Mouse (Mus musculus) hindbrain, embryonic 11.5 days (tissue): ENCODE data around the gene Kirrel3. TPM values are rescaled to one million over a fixed set of nuclear protein-coding genes. Genes with fewer than 3 reads are reported as not detected.

Experiments used
- ATAC-seq: fragments of 200-750 bp; cut with Nextera tagmentation; 2 replicates; pipeline ENCODE4 v1.8.0; 2017; ENCODE audit warnings: mild to moderate bottlenecking, moderate TSS enrichment, moderate library complexity; ENCODE audit not compliant: low FRiP score
- DNase-seq: peaks from one replicate; pipeline ENCODE4 v3.0.0-alpha.2; 2015; ENCODE audit warnings: low spot score
- H3K27ac ChIP-seq: fragments of 300-500 bp; sonication (generic); 2 replicates; pipeline ENCODE4 v1.5.1; 2014; ENCODE audit warnings: mild to moderate bottlenecking, low read depth, low read length
- H3K27me3 ChIP-seq: fragments of 300-500 bp; sonication (generic); 2 replicates; pipeline ENCODE4 v1.6.1; 2014; ENCODE audit warnings: mild to moderate bottlenecking, low read length, moderate library complexity, mixed read lengths; ENCODE audit not compliant: control insufficient read depth, insufficient read depth
- H3K36me3 ChIP-seq: fragments of 300-500 bp; sonication (generic); 2 replicates; pipeline ENCODE4 v1.6.1; 2014; ENCODE audit warnings: mild to moderate bottlenecking, low read length, moderate library complexity, mixed read lengths; ENCODE audit not compliant: control insufficient read depth, insufficient read depth
- H3K4me1 ChIP-seq: fragments of 300-500 bp; sonication (generic); replicated peaks from 2 replicates; pipeline ENCODE4 v1.6.1; 2014; ENCODE audit warnings: low read length, mixed read lengths; ENCODE audit not compliant: control insufficient read depth, insufficient read depth
- H3K4me2 ChIP-seq: fragments of 300-500 bp; sonication (generic); replicated peaks from 2 replicates; pipeline ENCODE4 v1.6.1; 2014; ENCODE audit warnings: mild to moderate bottlenecking, low read depth, low read length
- H3K4me3 ChIP-seq: fragments of 300-500 bp; sonication (generic); 2 replicates; pipeline ENCODE4 v1.5.1; 2014; ENCODE audit warnings: low read depth, low read length
- H3K9ac ChIP-seq: fragments of 300-500 bp; sonication (generic); 2 replicates; pipeline ENCODE4 v1.6.1; 2014; ENCODE audit warnings: low read depth, low read length
- H3K9me3 ChIP-seq: fragments of 300-500 bp; sonication (generic); 2 replicates; pipeline ENCODE4 v1.6.1; 2016; ENCODE audit warnings: low read length; ENCODE audit not compliant: control insufficient read depth
- WGBS: fragments of 180-500 bp; shearing (Covaris S2); extraction: QIAGEN DNeasy Blood & Tissue Kit; methylation state at CpG from one replicate; pipeline ENCODE4 v1.1.7; 2014; 5-methylcytosine and 5-hydroxymethylcytosine counted together
- polyA plus RNA-seq: library from polyadenylated mRNA; unstranded; fragments of >200 nt; fragmentation: Nextera tagmentation; extraction: Ambion mirVana; gene quantifications from 2 replicates; pipeline ENCODE4 v1.2.1, GENCODE M21; 2014

The Kirrel3 gene
- polyA plus RNA-seq, 1 experiment from 2014 or later = 10.6 TPM

DNA sequence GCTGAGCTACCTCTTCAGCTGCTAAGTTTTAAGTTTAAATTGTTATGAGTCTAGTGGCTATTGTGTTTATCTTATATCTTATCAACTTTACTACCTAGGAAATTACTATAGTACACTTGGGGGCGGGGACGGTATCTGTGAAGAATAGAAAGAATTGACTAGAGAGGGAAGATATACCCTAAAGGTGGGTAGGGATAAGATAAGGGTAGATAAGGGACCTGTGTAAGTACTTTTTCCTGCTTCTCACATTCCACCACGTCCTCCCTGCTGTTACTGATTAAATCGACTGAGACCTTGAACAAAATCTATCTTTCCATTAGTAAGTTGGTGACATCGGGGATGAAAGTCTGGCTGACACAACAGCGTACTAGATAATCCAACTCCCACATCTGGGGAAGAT lies 562.8 kb downstream of the Kirrel3 start:
- Histone ChIP-seq H3K9me3 (no peaks in the 10 kb centered on the region), H3K4me3 (no peak overlapping the region), H3K4me1 (peaks cover 3% of the 10 kb centered on the region; the same call in 1 of the 2 replicates), H3K9ac (no peak overlapping the region), H3K27me3 (no peaks in the 10 kb centered on the region), H3K27ac (no peak overlapping the region), H3K4me2 (no peak overlapping the region), H3K36me3 (no peaks in the 10 kb centered on the region; the same call in 1 of the 2 replicates)
- ATAC-seq = no peak
- 92% methylated on average over 6 of the region's 6 CpGs for WGBS
- DNase-seq = no peak

DNA sequence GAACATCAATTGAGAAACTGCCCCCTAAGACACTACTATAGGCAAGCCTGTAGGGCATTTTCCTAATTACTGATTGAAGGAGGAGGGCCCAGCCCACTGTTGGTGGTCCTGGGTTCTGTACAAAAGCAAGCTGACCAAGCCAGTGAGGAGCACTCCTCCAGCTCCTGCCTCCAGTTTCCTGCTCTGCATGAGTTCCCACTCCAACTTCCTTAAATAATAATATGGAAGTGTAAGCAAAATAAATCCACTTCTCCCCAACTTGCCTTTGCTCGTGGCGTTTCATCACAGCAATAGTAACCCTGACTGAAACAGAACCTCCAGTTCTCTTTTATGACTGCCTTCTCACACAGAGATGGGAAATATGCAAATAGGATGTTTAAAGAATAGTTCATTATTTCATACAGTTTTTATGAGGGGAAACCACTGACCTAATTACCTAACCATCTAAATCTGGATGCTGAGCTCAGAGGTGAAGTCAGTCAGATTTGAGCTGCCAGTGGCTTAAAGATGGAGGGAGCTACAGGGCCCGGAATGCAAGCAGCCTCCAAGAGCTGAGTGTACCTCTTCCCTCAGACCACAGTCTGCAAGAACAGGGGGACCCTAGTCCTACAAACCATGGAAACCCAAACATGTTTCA lies 564.3 kb downstream of the Kirrel3 start:
- DNase-seq = no peak
- WGBS = 81% methylated on average over 3 of the region's 3 CpGs

DNA sequence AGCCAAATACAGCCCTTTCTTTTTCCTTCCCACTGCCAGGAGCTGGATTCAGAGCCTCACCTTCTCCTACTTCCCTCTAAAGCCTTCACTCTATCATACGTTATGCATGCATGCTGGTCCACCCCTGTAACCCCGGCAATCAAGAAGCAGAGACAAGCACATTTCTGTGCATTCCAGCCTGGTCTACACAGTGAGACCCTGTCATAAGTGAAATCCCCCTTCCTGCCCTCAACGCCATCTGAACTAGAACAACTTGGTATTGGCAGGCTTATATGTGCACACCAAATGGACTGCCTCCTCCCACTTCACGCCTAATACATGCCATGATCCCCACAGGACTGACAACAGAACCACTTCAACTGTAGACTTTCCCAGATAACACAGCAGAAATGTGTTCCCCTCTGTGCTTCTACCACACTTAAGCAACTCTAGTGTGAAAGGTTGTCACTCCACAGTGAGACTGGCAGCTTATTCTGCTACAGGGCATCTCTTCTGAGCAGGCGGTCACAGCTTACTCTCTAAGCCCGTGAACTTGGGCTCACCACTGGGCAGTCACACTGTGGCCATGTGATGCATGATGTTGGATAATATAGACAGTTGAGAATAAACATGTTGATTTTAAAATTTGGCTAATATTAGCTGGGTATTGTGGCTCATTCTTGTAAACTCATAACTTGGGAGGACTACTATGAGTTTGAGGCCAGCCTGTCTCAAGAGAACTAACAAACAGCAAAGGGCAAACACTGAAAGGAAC lies 565.2 kb downstream of the Kirrel3 start:
- Histone ChIP-seq H3K9me3 (no peaks in the 10 kb centered on the region), H3K27me3 (no peaks in the 10 kb centered on the region), H3K27ac (no peak overlapping the region), H3K9ac (no peak overlapping the region), H3K4me2 (no peak overlapping the region), H3K4me1 (no peaks in the 10 kb centered on the region), H3K4me3 (no peak overlapping the region), H3K36me3 (no peaks in the 10 kb centered on the region; the same call in 1 of the 2 replicates)
- DNase-seq = no peak
- ATAC-seq = no peak
- WGBS = 95% methylated on average over 6 of the region's 6 CpGs

More for the DNA sequence above, 564.3 kb downstream of the Kirrel3 start:
- Histone ChIP-seq H3K27me3 (no peaks in the 10 kb centered on the region), H3K4me3 (no peak overlapping the region), H3K27ac (no peak overlapping the region), H3K4me2 (no peak overlapping the region), H3K36me3 (no peaks in the 10 kb centered on the region; the same call in 1 of the 2 replicates), H3K9me3 (no peaks in the 10 kb centered on the region), H3K9ac (no peak overlapping the region), H3K4me1 (no peaks in the 10 kb centered on the region)
- ATAC-seq = no peak

DNA sequence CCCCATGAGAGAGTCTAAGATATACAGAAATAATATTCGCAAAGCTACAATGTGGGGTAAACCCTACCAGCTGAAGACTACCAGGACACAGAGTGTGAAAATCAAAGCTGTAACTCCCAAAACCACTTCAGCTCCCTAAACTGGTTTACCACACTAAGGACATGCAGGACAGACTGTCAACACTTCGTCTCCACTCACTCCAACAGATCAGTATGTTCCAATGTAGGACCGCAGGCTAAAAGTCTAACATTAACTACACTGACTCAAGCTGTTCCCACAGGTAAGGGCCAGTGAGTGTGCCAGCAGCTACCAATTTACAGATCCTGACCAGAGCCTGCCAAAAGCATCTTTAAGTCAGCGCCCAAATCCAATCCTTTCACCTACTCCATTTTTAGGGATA lies 566.0 kb downstream of the Kirrel3 start:
- DNase-seq (no peak), ATAC-seq (no peak)
- H3K27ac ChIP-seq = no peak overlapping the region
- 95% methylated on average over 4 of the region's 4 CpGs for WGBS
- H3K4me1 ChIP-seq = no peaks in the 10 kb centered on the region
- no peak overlapping the region for H3K9ac ChIP-seq
- no peaks in the 10 kb centered on the region for H3K9me3 ChIP-seq
- no peaks in the 10 kb centered on the region for H3K27me3 ChIP-seq
- H3K4me3 ChIP-seq = no peak overlapping the region
- no peak overlapping the region for H3K4me2 ChIP-seq
- no peaks in the 10 kb centered on the region; the same call in 1 of the 2 replicates for H3K36me3 ChIP-seq

DNA sequence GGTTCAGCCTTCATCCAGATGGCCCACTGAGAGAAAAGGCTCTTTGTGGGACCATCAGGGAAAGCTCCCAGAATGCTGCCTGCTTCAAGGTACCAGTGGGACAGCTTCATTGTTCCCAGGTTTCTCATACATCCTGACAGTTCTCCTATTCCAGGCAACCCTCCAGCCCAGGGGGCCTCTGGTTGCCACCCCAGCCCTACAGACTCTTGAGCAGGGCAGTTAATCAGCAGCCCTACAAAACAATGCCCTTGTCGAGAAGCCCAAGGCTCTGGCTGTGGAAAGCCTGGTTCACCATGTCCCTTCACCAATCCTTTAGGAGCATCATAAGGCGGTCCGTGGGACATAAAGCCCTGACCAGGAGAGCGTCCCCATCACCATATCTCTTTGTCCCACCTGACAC lies 567.0 kb downstream of the Kirrel3 start:
- no peak overlapping the region for H3K4me3 ChIP-seq
- H3K9ac ChIP-seq = no peak overlapping the region
- H3K36me3 ChIP-seq = no peaks in the 10 kb centered on the region; the same call in 1 of the 2 replicates
- 84% methylated on average over 4 of the region's 4 CpGs for WGBS
- no peaks in the 10 kb centered on the region for H3K4me1 ChIP-seq
- H3K27me3 ChIP-seq = no peaks in the 10 kb centered on the region
- H3K27ac ChIP-seq = no peak overlapping the region
- no peak for DNase-seq
- no peak overlapping the region for H3K4me2 ChIP-seq
- no peaks in the 10 kb centered on the region for H3K9me3 ChIP-seq
- ATAC-seq = no peak

DNA sequence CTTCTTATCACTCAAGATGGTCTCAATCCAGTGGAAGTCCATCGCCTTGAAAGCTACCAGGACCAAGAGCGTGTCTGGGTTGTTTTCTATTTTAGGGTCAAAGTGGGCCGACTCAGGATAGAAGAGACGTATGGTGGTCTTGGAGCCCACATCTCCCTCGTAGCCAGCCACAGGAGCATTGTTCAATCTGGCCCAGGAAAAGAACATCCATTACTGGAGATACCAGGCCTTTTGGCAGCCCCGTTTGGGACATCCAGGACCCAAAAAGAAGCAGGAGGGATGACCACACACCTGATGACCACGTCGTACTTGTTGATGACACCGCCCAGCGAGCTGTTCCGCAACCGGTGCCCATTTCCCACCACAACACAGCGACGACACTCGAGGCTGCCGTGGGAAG lies 567.4 kb downstream of the Kirrel3 start:
- no peaks in the 10 kb centered on the region; the same call in 1 of the 2 replicates for H3K36me3 ChIP-seq

DNA sequence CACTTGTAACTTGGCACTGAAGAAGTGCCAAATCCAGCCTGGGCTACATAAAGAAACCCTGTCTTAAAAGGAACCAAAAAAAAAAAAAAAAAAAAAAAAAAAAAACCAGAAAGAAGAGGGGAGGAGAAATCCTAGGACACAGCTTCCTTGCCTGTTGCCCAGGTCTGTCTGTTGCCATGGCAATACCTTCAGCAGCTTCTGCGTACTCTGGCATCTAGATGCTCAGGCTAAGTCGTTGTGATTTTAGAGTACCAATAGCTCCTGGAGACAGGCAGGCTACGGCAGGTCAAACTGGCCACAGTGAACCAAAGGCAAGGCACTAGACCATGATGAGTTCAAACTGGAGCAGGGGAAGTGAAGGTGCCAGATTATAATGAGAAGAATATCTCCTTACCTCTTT lies 568.0 kb downstream of the Kirrel3 start:
- no peak for DNase-seq
- Histone ChIP-seq H3K4me2 (no peak overlapping the region), H3K27me3 (no peaks in the 10 kb centered on the region), H3K4me3 (no peak overlapping the region), H3K27ac (no peak overlapping the region), H3K9ac (no peak overlapping the region), H3K36me3 (no peaks in the 10 kb centered on the region; the same call in 1 of the 2 replicates), H3K4me1 (no peaks in the 10 kb centered on the region), H3K9me3 (no peaks in the 10 kb centered on the region)
- no peak for ATAC-seq
- 96% methylated on average over 3 of the region's 3 CpGs for WGBS

More for the DNA sequence above, 567.4 kb downstream of the Kirrel3 start:
- WGBS = 95% methylated on average over 16 of the region's 16 CpGs
- Histone ChIP-seq H3K4me3 (no peak overlapping the region), H3K4me2 (no peak overlapping the region), H3K9ac (no peak overlapping the region), H3K27ac (no peak overlapping the region), H3K9me3 (no peaks in the 10 kb centered on the region), H3K4me1 (no peaks in the 10 kb centered on the region), H3K27me3 (no peaks in the 10 kb centered on the region)
- DNase-seq (no peak), ATAC-seq (no peak)

DNA sequence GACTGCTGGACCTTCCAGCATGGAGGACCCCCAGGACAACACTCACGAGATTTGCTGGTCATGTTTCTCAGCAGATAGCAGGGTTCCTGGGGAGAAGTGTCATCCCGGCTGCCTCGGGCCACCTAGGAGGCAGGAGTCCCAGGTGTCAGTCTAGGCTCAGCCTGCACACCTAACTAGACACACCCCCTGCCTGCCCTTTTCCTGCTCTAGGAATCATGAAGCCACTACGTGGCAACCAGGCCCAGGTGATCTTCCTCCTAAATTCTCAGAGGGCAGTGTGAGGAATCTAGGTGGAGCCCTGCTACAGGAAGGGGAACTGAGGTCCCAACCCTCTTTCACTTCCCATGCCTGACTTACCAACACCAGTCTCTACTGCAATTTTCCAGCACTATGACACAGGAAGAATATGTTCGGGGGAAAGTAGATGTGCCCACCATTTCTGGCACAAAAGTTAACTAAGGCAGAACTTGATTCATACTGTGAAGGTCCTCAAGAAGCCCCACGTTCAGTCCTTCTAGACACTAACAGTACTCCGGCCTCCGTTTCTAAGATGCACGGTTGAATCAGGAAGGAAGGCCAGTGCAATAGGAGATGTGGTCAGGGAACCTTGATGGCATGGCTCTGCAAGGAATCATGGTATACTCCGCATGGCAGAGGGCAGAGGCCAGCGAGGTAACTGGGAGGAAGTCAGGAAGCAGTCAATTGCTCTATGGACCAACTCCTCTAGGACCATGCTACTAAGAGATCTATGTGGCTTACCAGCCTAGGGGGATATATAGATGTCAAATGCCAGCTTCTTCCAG lies 570.0 kb downstream of the Kirrel3 start:
- no peaks in the 10 kb centered on the region for H3K9me3 ChIP-seq
- H3K4me3 ChIP-seq = no peak overlapping the region
- no peaks in the 10 kb centered on the region for H3K4me1 ChIP-seq
- no peaks in the 10 kb centered on the region for H3K27me3 ChIP-seq
- 86% methylated on average over 11 of the region's 11 CpGs for WGBS
- no peak overlapping the region for H3K9ac ChIP-seq
- DNase-seq = no peak
- no peak for ATAC-seq
- H3K27ac ChIP-seq = no peak overlapping the region
- no peaks in the 10 kb centered on the region; the same call in 1 of the 2 replicates for H3K36me3 ChIP-seq
- no peak overlapping the region for H3K4me2 ChIP-seq
